Mouse (Mus musculus) C2C12 (cell line): ENCODE results near the gene Pam. TPM values are rescaled to one million over a fixed set of nuclear protein-coding genes. Genes with fewer than 3 reads are reported as not detected.
A peak's percentile ranks its signal among the peaks of the same experiment; 100 is the strongest.

Source experiments
- H3K27me3 ChIP-seq: one replicate; pipeline ENCODE4 v1.6.1; 2011; ENCODE audit not compliant: control insufficient read depth, insufficient read depth, insufficient read length
- H3K36me3 ChIP-seq: one replicate; pipeline ENCODE4 v1.6.1; 2011; ENCODE audit not compliant: control insufficient read depth, insufficient read depth
- H3K4me3 ChIP-seq: one replicate; pipeline ENCODE4 v1.5.1; 2011; ENCODE audit warnings: mild to moderate bottlenecking, control low read depth; ENCODE audit not compliant: poor library complexity, insufficient read depth, severe bottlenecking
- H3K79me2 ChIP-seq: one replicate; pipeline ENCODE4 v1.6.1; 2011; ENCODE audit not compliant: control insufficient read depth, insufficient read depth
- H3K79me3 ChIP-seq: one replicate; pipeline ENCODE4 v1.6.1; 2011; ENCODE audit warnings: low read depth, control low read depth
- H3ac ChIP-seq: one replicate; pipeline ENCODE3; 2011; ENCODE audit warnings: low read depth; ENCODE audit not compliant: control insufficient read depth, insufficient read length
- CEBPB ChIP-seq: IDR thresholded peaks from one replicate; pipeline ENCODE4 v1.6.1; 2011; ENCODE audit warnings: low read depth, mild to moderate bottlenecking, control low read depth, moderate library complexity
- CTCF ChIP-seq: IDR thresholded peaks from one replicate; pipeline ENCODE4 v1.5.1; 2011; ENCODE audit not compliant: control insufficient read depth, insufficient read depth, insufficient read length
- FOSL1 ChIP-seq: IDR thresholded peaks from one replicate; pipeline ENCODE4 v1.8.0; 2011; ENCODE audit warnings: mild to moderate bottlenecking, low read length; ENCODE audit not compliant: poor library complexity, insufficient read depth, severe bottlenecking
- MAX ChIP-seq: IDR thresholded peaks from one replicate; pipeline ENCODE4 v1.6.1; 2011; ENCODE audit warnings: mild to moderate bottlenecking, control low read depth
- MYOD1 ChIP-seq: IDR thresholded peaks from one replicate; pipeline ENCODE4 v1.6.1; 2011; ENCODE audit warnings: low read depth; ENCODE audit not compliant: control insufficient read depth, insufficient read length
- MYOG ChIP-seq: IDR thresholded peaks from one replicate; pipeline ENCODE4 v1.6.1; 2011; ENCODE audit not compliant: control insufficient read depth, insufficient read length; ENCODE audit errors: extremely low read depth
- USF1 ChIP-seq: IDR thresholded peaks from one replicate; pipeline ENCODE4 v1.6.1; 2011; ENCODE audit warnings: low read depth, mild to moderate bottlenecking, control low read depth, moderate library complexity
- long read RNA-seq, 2 experiments: library from polyadenylated mRNA; unstranded; transcript quantifications; one replicate each; pipeline ENCODE4 v2.0.0; 2019 to 2020
- polyA plus RNA-seq: library from polyadenylated mRNA; unstranded; fragments of >200 nt; fragmentation: generic; extraction: Trizol; gene quantifications from one replicate; pipeline ENCODE4 v1.2.1, GENCODE M21; 2012; ENCODE audit warnings: missing spikeins

Pam gene
- polyA plus RNA-seq: 27.6 TPM
- long read RNA-seq, experiment 1, full-length matches to known transcripts: 2 of 99 reads
- long read RNA-seq, experiment 1, partial matches to known transcripts: 34 of 99 reads
- long read RNA-seq, experiment 1, other reads (novel, unspliced or antisense): 63 of 99 reads
- long read RNA-seq, experiment 2, full-length matches to known transcripts: 12 of 145 reads
- long read RNA-seq, experiment 2, partial matches to known transcripts: 78 of 145 reads
- long read RNA-seq, experiment 2, other reads (novel, unspliced or antisense): 55 of 145 reads

GRCm38 (mm10) chr1:98095246-98095990, at the start of gene Pam:
TSS of gene Pam (minus strand) at chr1:98095646.
- Histone ChIP-seq H3K4me3 (peak within 1 kb of the TSS; percentile 55), H3K27me3 (no peaks in the 10 kb centered on the region), H3ac (peak within 1 kb of the TSS; percentile 96), H3K79me3 (peaks cover 7% of the 10 kb centered on the region), H3K79me2 (peaks cover 43% of the 10 kb centered on the region), H3K36me3 (no peaks in the 10 kb centered on the region)
- TF ChIP-seq MYOG: no peak
- no peak for TF ChIP-seq USF1
- no peak for TF ChIP-seq MYOD1
- peak; percentile 72 for TF ChIP-seq MAX

- Histone ChIP-seq H3K36me3 (no peaks in the 10 kb centered on the region), H3ac (no peak overlapping the region), H3K79me2 (no peaks in the 10 kb centered on the region), H3K27me3 (no peaks in the 10 kb centered on the region), H3K4me3 (no peak overlapping the region), H3K79me3 (no peaks in the 10 kb centered on the region)
- TF ChIP-seq FOSL1: no peak
- TF ChIP-seq CEBPB: no peak
Observed at GRCm38 (mm10) chr1:98144845-98145244, 49.4 kb upstream of the Pam start.

GRCm38 (mm10) chr1:98131244-98131643, 35.8 kb upstream of the Pam start:
- TF ChIP-seq MYOG (no peak), FOSL1 (no peak), CTCF (no peak), MAX (no peak), USF1 (no peak), CEBPB (no peak), MYOD1 (no peak)
- Histone ChIP-seq H3ac (no peak overlapping the region), H3K36me3 (no peaks in the 10 kb centered on the region), H3K4me3 (no peak overlapping the region), H3K79me2 (no peaks in the 10 kb centered on the region), H3K79me3 (no peaks in the 10 kb centered on the region), H3K27me3 (no peaks in the 10 kb centered on the region)

- H3K36me3 ChIP-seq: no peaks in the 10 kb centered on the region
- H3K4me3 ChIP-seq: no peak overlapping the region
- TF ChIP-seq CTCF (no peak), MAX (no peak), FOSL1 (no peak), CEBPB (no peak), MYOG (no peak), USF1 (no peak), MYOD1 (no peak)
- no peaks in the 10 kb centered on the region for H3K27me3 ChIP-seq
- H3ac ChIP-seq: no peak overlapping the region
- H3K79me3 ChIP-seq: no peaks in the 10 kb centered on the region
- no peaks in the 10 kb centered on the region for H3K79me2 ChIP-seq
Observed at GRCm38 (mm10) chr1:98129561-98130347, 34.3 kb upstream of the Pam start.

- Histone ChIP-seq H3K4me3 (no peak overlapping the region), H3K79me2 (no peaks in the 10 kb centered on the region), H3ac (no peak overlapping the region), H3K36me3 (no peaks in the 10 kb centered on the region), H3K27me3 (no peaks in the 10 kb centered on the region), H3K79me3 (no peaks in the 10 kb centered on the region)
- TF ChIP-seq FOSL1: no peak
- no peak for TF ChIP-seq MYOG
- no peak for TF ChIP-seq USF1
- no peak for TF ChIP-seq CTCF
- no peak for TF ChIP-seq MYOD1
- no peak for TF ChIP-seq MAX
- TF ChIP-seq CEBPB: no peak
Observed at GRCm38 (mm10) chr1:98129111-98129510, 33.7 kb upstream of the Pam start.
